Mouse (Mus musculus): ENCODE data around the gene Ccr2.
"Not testable (repeated sequence)": the region's sequence is repeated elsewhere in the genome, so short reads cannot be mapped to it uniquely, and the experiment has no call there.

Gene Ccr2

GRCm38 (mm10) chr9:124118489-124118888 lies 16.7 kb downstream of the Ccr2 start:
- no peak for DNase-seq (ENCODE audit: low spot score)

GRCm38 (mm10) chr9:124121387-124122184 lies 19.8 kb downstream of the Ccr2 start, which contains the start of gene Ccr5:
TSS of gene Ccr5 (plus strand) at chr9:124121543.
- no peak for DNase-seq (ENCODE audit: low spot score)

- DNase-seq (ENCODE audit: low spot score) = no peak
Observed at GRCm38 (mm10) chr9:124125576-124125975, 23.8 kb downstream of the Ccr2 start.

- no peak for DNase-seq (ENCODE audit: low spot score)
Observed at GRCm38 (mm10) chr9:124126373-124126772, 24.6 kb downstream of the Ccr2 start.

- no peak for DNase-seq (ENCODE audit: low spot score)
Observed at GRCm38 (mm10) chr9:124127412-124127811, 25.7 kb downstream of the Ccr2 start.

GRCm38 (mm10) chr9:124128379-124128778 lies 26.6 kb downstream of the Ccr2 start:
- DNase-seq (ENCODE audit: low spot score) = no peak

- DNase-seq (ENCODE audit: low spot score) = not testable (repeated sequence)
Observed at GRCm38 (mm10) chr9:124132899-124133298, 31.1 kb downstream of the Ccr2 start.

GRCm38 (mm10) chr9:124134919-124135318 lies 33.2 kb downstream of the Ccr2 start:
- DNase-seq (ENCODE audit: low spot score) = not testable (repeated sequence)

- DNase-seq (ENCODE audit: low spot score) = no peak
Observed at GRCm38 (mm10) chr9:124137619-124138018, 35.9 kb downstream of the Ccr2 start.

GRCm38 (mm10) chr9:124138055-124138775 lies 36.5 kb downstream of the Ccr2 start:
- no peak for DNase-seq (ENCODE audit: low spot score)

GRCm38 (mm10) chr9:124143678-124144077 lies 41.9 kb downstream of the Ccr2 start:
- no peak for DNase-seq (ENCODE audit: low spot score)

GRCm38 (mm10) chr9:124146307-124146706 lies 44.6 kb downstream of the Ccr2 start:
- DNase-seq (ENCODE audit: low spot score) = no peak
